Mouse (Mus musculus) brain, adult 2 months (tissue): ENCODE measurements around the gene Acadl.

ENCODE experiments used
- DNase-seq: peaks from one replicate; pipeline ENCODE4 v3.0.0; 2011; ENCODE audit warnings: low read depth, low spot score

Gene Acadl

DNA sequence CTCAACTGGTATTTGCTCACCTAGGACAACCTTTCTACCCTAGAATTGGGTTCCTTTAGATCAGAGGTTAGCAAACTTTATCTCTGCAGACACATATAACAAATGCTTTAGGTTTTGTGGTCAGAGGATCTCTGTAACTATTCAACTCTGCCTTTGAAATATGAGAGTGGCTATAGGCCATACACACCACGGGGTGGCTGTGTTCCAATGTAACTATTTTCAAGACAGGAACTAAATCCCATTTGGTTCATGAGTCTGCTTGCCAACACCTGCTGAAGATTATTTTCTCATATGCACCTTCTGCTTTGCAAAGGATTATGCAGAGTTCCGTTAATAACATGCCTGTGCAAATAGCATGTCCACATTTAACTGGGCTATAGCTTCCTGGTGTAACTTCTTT is 80.8 kb downstream of the Acadl start:
- DNase-seq = peak; percentile 18

DNA sequence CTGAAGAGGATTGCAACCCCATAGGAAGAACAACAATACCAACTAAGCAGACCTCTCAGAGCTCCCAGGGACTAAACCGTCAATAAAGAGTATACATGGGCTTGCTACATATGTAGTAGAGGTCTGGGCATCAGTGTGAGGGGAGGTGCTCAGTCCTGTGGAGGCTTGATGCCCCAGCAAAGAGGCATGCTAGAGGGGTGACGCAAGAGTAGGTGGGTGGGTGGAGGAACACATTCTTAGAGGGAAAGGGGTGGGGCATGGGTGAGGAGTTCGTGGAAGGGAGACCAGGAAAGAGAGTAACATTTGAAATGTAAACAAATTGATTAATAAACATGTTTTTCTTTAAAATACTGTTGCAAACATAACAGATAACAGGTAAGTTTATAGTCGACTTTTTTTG is 82.0 kb downstream of the Acadl start:
- DNase-seq = no peak
